Mouse (Mus musculus) CH12.LX (cell line): ENCODE measurements around the gene Fbxo11.

ENCODE experiments used
- CTCF ChIP-seq, 2 experiments: IDR thresholded peaks in 1 of 2; conservative IDR thresholded peaks in 1 of 2; 2 replicates each; pipeline ENCODE4 v1.5.1; 2011 to 2012; ENCODE audit warnings: low read depth in 2 of 2, low read length in 2 of 2, improper control_type of control experiment in 1 of 2, inconsistent platforms in 1 of 2, mild to moderate bottlenecking in 1 of 2, moderate library complexity in 1 of 2
- MAFK ChIP-seq: IDR thresholded peaks from 2 replicates; pipeline ENCODE4 v1.6.1; 2011; ENCODE audit warnings: low read length, improper control_type of control experiment; ENCODE audit not compliant: insufficient replicate concordance
- MAX ChIP-seq: IDR thresholded peaks from 2 replicates; pipeline ENCODE4 v1.6.1; 2011; ENCODE audit warnings: low read length, improper control_type of control experiment
- NRF1 ChIP-seq: IDR thresholded peaks from 2 replicates; pipeline ENCODE4 v1.6.1; 2014; ENCODE audit warnings: low read depth, mild to moderate bottlenecking, inconsistent platforms, low read length, improper control_type of control experiment, moderate library complexity
- SMC3 ChIP-seq: IDR thresholded peaks from 2 replicates; pipeline ENCODE4 v1.6.1; 2011; ENCODE audit warnings: low read depth, low read length, improper control_type of control experiment
- TCF12 ChIP-seq: IDR thresholded peaks from 2 replicates; pipeline ENCODE4 v1.6.1; 2014; ENCODE audit warnings: low read depth, mild to moderate bottlenecking, inconsistent platforms, low read length, improper control_type of control experiment

DNA sequence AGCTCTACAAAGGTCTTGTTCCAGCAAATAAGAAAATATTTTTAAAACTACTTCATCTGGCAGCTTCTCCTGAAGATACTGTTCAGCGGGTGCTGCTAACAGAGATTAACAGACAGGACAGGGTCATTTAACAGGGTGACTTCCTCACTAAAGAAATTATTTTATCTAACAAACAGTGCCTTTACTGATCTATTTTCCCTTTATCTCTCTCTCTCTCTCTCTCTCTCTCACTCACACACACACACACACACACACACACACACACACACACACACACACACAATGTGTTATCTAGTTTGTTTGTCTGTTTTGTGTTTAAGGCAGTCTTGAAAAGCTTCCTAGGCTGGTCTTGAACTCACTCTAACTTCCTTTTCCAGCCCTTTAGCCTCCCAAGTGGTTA lies 50.6 kb downstream of the Fbxo11 start:
- TF ChIP-seq TCF12 (no peak), MAFK (no peak), MAX (no peak), SMC3 (no peak), NRF1 (no peak), CTCF (conservative IDR thresholded peaks at IDR 0.05 in 1 of 2, IDR thresholded peaks at IDR 0.05 in 1 of 2; ENCODE audit: low read depth in 2 of 2, low read length in 2 of 2) (no peak)
